Mouse (Mus musculus) hindbrain, embryonic 11.5 days (tissue): Measurements from ENCODE around the gene Sdf2. TPM values are rescaled to one million over a fixed set of nuclear protein-coding genes. Genes with fewer than 3 reads are reported as not detected.

Source experiments
- ATAC-seq: fragments of 200-750 bp; cut with Nextera tagmentation; 2 replicates; pipeline ENCODE4 v1.8.0; 2017; ENCODE audit warnings: mild to moderate bottlenecking, moderate TSS enrichment, moderate library complexity; ENCODE audit not compliant: low FRiP score
- DNase-seq: peaks from one replicate; pipeline ENCODE4 v3.0.0-alpha.2; 2015; ENCODE audit warnings: low spot score
- H3K27ac ChIP-seq: fragments of 300-500 bp; sonication (generic); 2 replicates; pipeline ENCODE4 v1.5.1; 2014; ENCODE audit warnings: mild to moderate bottlenecking, low read depth, low read length
- H3K27me3 ChIP-seq: fragments of 300-500 bp; sonication (generic); 2 replicates; pipeline ENCODE4 v1.6.1; 2014; ENCODE audit warnings: mild to moderate bottlenecking, low read length, moderate library complexity, mixed read lengths; ENCODE audit not compliant: control insufficient read depth, insufficient read depth
- H3K36me3 ChIP-seq: fragments of 300-500 bp; sonication (generic); 2 replicates; pipeline ENCODE4 v1.6.1; 2014; ENCODE audit warnings: mild to moderate bottlenecking, low read length, moderate library complexity, mixed read lengths; ENCODE audit not compliant: control insufficient read depth, insufficient read depth
- H3K4me1 ChIP-seq: fragments of 300-500 bp; sonication (generic); replicated peaks from 2 replicates; pipeline ENCODE4 v1.6.1; 2014; ENCODE audit warnings: low read length, mixed read lengths; ENCODE audit not compliant: control insufficient read depth, insufficient read depth
- H3K4me2 ChIP-seq: fragments of 300-500 bp; sonication (generic); replicated peaks from 2 replicates; pipeline ENCODE4 v1.6.1; 2014; ENCODE audit warnings: mild to moderate bottlenecking, low read depth, low read length
- H3K4me3 ChIP-seq: fragments of 300-500 bp; sonication (generic); 2 replicates; pipeline ENCODE4 v1.5.1; 2014; ENCODE audit warnings: low read depth, low read length
- H3K9ac ChIP-seq: fragments of 300-500 bp; sonication (generic); 2 replicates; pipeline ENCODE4 v1.6.1; 2014; ENCODE audit warnings: low read depth, low read length
- H3K9me3 ChIP-seq: fragments of 300-500 bp; sonication (generic); 2 replicates; pipeline ENCODE4 v1.6.1; 2016; ENCODE audit warnings: low read length; ENCODE audit not compliant: control insufficient read depth
- WGBS: fragments of 180-500 bp; shearing (Covaris S2); extraction: QIAGEN DNeasy Blood & Tissue Kit; methylation state at CpG from one replicate; pipeline ENCODE4 v1.1.7; 2014; 5-methylcytosine and 5-hydroxymethylcytosine counted together
- polyA plus RNA-seq: library from polyadenylated mRNA; unstranded; fragments of >200 nt; fragmentation: Nextera tagmentation; extraction: Ambion mirVana; gene quantifications from 2 replicates; pipeline ENCODE4 v1.2.1, GENCODE M21; 2014

Sdf2 gene
- polyA plus RNA-seq, 1 experiment from 2014 or later, result 60.6 TPM

DNA sequence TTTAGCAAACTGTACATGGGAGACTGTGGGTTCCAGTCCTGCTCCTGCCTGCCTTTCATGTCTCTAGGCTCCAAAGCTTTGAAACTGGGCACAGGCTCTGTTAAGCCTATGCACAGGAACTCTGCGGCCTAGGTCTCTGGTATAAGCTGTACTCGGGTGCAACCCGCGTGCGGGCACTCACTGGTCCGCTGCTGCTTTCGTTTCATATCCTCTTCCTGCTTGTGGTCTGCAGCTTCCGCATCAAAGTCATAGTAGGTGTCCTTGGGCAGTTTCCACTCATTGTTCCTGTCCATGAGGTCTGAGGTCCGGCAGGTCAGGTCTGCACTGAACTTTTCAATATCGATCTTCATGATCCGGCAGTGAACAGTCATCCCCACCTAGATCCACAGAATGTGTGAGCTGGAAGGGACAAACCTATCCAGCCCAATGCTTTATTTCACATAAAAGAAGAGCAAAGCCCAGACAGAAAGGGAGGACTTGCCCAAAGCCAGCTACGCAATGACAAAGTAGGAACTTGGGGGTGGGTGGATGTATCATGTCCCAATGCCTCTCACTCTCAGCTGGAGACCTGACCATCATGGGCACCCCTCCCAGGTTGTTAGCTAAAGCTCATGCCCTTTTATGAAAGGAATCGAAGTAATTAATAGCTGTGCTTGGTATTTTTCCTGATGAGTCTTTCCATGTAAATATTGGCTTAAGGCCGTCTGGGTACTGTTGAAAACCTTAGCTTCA is 32.3 kb upstream of the Sdf2 start:
- Histone ChIP-seq H3K9ac (no peak overlapping the region), H3K4me1 (no peaks in the 10 kb centered on the region), H3K9me3 (no peaks in the 10 kb centered on the region), H3K27ac (no peak overlapping the region), H3K4me3 (no peak overlapping the region), H3K36me3 (peaks cover 40% of the 10 kb centered on the region), H3K4me2 (no peak overlapping the region), H3K27me3 (no peaks in the 10 kb centered on the region)
- 97% methylated on average over 14 of the region's 14 CpGs for WGBS
- DNase-seq, result no peak
- no peak for ATAC-seq

DNA sequence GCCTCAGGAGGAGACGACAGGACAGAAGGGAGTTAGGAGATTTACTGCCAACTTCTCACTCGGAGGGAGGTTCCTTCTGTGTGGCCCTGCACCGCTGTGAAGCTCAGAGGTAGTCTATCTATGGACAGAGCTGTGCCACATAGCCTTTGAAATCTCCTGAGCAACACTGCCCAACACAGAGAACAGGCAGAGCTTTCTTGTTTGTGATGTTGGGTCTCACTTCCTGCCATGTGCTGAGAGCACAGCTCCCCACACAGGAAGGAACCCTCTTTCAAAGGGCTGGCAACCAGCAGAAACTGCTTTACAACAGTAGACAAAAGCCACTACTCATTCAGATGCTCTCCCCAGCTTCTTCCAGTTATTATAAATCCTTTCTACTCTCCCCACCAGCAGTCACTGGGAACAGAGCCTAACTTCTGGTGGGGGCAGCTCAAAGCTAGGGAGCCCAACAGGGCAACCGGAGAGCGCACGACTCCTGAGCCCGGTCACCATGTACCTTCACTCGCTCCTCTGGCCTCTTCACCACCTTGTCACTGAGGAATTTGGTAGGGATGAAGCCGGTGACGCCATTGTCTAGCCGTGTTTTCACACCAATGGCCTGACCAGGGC is 29.7 kb upstream of the Sdf2 start:
- Histone ChIP-seq H3K4me1 (no peaks in the 10 kb centered on the region), H3K4me3 (no peak overlapping the region), H3K9ac (no peak overlapping the region), H3K36me3 (peaks cover 34% of the 10 kb centered on the region), H3K4me2 (no peak overlapping the region), H3K27ac (no peak overlapping the region), H3K27me3 (no peaks in the 10 kb centered on the region), H3K9me3 (no peaks in the 10 kb centered on the region)
- no peak for ATAC-seq
- no peak for DNase-seq
- 91% methylated on average over 11 of the region's 11 CpGs for WGBS

DNA sequence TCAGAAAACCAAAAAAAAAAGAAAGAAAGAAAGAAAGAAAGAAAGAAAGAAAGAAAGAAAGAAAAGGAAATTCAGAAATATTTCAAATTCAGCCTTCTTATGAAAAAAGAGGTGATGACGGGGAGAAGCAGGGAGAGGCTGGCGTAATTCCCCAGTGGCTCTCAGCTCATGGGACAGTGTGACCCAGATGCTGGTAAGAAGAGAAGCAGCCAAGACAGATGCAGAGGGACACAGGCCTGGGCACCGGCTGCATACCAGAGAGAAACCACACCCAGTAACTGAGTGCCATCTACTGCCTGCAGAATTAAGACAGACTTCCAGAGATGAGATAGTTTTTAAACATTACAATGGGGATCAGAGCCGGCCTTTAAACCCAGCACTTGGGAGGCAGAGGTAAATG is 22.0 kb upstream of the Sdf2 start:
- H3K4me1 ChIP-seq, result no peaks in the 10 kb centered on the region
- H3K9me3 ChIP-seq, result no peaks in the 10 kb centered on the region
- no peak overlapping the region for H3K27ac ChIP-seq
- no peak overlapping the region for H3K4me3 ChIP-seq
- 91% methylated on average over 4 of the region's 4 CpGs for WGBS
- ATAC-seq (no peak), DNase-seq (no peak)
- H3K36me3 ChIP-seq, result peaks cover 36% of the 10 kb centered on the region
- H3K27me3 ChIP-seq, result no peaks in the 10 kb centered on the region
- H3K4me2 ChIP-seq, result no peak overlapping the region
- no peak overlapping the region for H3K9ac ChIP-seq

DNA sequence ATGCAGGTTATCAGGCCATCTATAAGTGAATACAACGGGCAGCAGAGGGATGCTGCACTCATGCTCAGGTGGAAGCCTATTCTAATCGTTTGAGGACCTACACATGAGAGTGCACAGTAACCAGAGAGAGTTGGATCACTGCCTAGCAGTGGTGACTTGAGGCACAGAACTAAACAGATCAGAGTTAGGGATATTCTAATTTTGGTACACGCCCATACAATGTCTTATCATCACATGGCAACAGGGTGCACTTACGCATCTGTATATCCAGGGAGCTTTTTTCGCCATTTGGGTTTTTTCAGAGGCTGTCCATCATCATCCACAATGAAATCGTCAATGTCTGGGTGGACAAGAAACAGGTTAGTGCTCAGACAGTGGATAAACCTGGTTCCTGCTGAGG is 14.0 kb upstream of the Sdf2 start:
- Histone ChIP-seq H3K4me1 (no peaks in the 10 kb centered on the region), H3K27ac (no peak overlapping the region), H3K27me3 (no peaks in the 10 kb centered on the region), H3K36me3 (peaks cover 18% of the 10 kb centered on the region), H3K9ac (no peak overlapping the region), H3K9me3 (no peaks in the 10 kb centered on the region), H3K4me2 (no peak overlapping the region), H3K4me3 (no peak overlapping the region)
- ATAC-seq, result no peak
- DNase-seq, result no peak
- 94% methylated on average over 6 of the region's 6 CpGs for WGBS

DNA sequence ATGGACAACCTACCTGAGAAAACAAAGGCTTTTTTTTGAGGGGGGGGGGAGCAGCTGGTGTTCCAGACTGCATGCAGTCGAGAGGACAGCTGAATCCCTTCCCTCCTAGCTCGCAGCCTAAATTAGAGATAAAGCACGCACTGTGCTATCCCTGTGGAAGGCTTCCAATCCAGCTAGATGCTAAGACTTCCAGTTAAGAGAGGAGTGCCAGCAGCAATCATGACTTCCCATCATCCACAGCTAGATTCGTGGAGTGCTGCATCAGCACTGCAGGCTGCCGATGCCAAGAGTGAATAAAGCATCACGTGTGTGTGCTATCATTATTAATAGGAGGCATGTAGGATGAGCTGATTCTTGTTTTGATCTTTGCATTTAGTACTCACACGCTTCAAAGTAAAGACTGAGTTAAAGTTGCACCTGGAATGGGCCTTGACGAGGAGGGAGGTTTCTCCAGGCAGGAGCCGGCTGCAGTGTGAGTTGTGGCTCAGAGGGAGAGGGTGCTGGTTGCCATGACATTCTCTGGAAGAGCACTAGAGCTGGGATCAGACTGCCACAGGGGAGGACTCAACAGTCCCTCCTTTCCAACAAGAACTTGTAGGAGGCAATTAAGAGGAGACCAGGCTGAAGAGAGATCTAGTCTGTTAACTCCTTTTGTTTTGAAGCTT is 5.2 kb upstream of the Sdf2 start:
- ATAC-seq (no peak), DNase-seq (no peak)
- H3K4me1 ChIP-seq, result no peaks in the 10 kb centered on the region; the same call in 1 of the 2 replicates
- no peak overlapping the region for H3K27ac ChIP-seq
- H3K9ac ChIP-seq, result no peak overlapping the region
- no peaks in the 10 kb centered on the region for H3K9me3 ChIP-seq
- H3K4me3 ChIP-seq, result no peak overlapping the region
- H3K27me3 ChIP-seq, result no peaks in the 10 kb centered on the region
- no peaks in the 10 kb centered on the region for H3K36me3 ChIP-seq
- H3K4me2 ChIP-seq, result no peak overlapping the region
- WGBS, result 89% methylated on average over 9 of the region's 9 CpGs

DNA sequence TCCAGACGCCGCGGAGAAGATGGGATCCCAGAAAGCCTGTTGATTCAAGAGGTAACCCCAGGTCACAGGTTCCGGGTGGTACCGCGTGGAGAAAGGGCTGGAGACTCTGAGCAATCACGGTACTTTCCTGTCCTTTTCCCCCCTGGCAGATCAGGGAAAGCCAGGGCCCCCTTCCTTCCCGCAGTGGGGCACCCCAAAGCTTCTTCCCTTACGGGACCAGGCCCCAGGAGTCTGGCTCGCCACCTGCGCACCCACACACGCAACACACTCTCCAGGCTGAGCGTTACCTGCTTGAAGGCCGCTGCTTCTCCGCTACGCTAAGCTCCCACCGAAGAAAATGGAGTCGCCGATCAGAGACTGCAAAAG is 302 bp upstream of the Sdf2 start:
- no peaks in the 10 kb centered on the region for H3K36me3 ChIP-seq
- H3K4me2 ChIP-seq, result peak overlapping the region; percentile 42
- ATAC-seq (no peak), DNase-seq (no peak)
- H3K27ac ChIP-seq, result peak overlapping the region; percentile 86; the same call in 1 of the 2 replicates
- H3K4me3 ChIP-seq, result peak overlapping the region; percentile 99
- no peaks in the 10 kb centered on the region for H3K9me3 ChIP-seq
- WGBS, result 2% methylated on average over 19 of the region's 19 CpGs
- no peaks in the 10 kb centered on the region for H3K27me3 ChIP-seq
- H3K4me1 ChIP-seq, result peaks cover 3% of the 10 kb centered on the region; the same call in 1 of the 2 replicates
- peak overlapping the region; percentile 96 for H3K9ac ChIP-seq

DNA sequence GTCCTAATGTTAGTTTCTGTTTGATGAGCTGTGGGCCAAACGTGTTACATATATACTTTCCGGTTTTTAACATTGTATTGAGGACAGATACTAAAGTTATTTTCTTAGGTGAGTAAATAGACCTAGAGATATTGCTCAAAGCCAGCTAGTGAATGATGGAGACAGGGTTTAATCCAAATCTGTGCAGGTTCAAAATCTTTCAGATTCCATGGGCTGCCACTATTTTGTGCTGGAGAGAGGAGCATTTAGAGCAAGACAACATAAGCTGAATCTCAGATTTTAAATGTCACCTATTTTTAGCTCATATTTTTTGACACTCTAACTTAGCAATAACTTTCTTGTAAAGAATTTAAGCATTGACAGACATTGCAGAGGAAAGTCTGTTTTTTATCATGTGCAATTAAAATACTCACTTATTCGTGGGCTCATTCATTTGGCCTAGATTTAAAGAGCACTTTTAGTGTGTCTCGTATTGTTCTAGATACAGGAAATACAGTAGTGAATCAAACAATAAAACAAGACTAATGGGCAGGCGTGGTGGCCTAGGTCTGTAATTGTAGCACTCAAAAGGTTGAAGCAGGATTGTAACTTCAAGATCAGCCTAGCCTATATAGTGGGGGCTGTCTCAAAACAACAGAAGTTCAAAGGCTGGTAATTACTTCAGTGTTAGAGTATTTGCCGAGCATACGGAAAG is 919 bp downstream of the Sdf2 start:
- Histone ChIP-seq H3K4me1 (peaks cover 3% of the 10 kb centered on the region; the same call in 1 of the 2 replicates), H3K27ac (peak overlapping the region; percentile 86; the same call in 1 of the 2 replicates), H3K27me3 (no peaks in the 10 kb centered on the region), H3K4me2 (peak overlapping the region; percentile 42), H3K9ac (no peak overlapping the region; the same call in 1 of the 2 replicates), H3K9me3 (no peaks in the 10 kb centered on the region), H3K4me3 (peak overlapping the region; percentile 99), H3K36me3 (no peaks in the 10 kb centered on the region)
- DNase-seq (no peak), ATAC-seq (no peak)
- WGBS, result 54% methylated on average over 7 of the region's 7 CpGs

DNA sequence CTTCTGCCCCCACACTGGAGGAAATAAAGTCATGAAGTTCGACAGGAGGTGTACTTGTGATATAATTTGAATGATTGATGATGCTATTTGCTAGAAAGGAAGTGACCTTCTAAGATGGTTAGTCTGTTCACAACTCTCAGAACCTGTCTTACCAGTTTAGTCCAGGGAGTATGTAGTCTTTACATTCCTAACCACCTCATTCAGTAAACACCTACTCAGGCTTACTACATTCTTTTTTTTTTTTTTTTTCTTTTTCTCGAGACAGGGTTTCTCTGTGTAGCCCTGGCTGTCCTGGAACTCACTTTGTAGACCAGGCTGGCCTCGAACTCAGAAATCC is 1.4 kb downstream of the Sdf2 start:
- Histone ChIP-seq H3K4me3 (peak overlapping the region; percentile 99; the same call in 1 of the 2 replicates), H3K4me2 (peak overlapping the region; percentile 42; the same call in 1 of the 2 replicates)
- no peak for ATAC-seq

More for the DNA sequence above, 1.4 kb downstream of the Sdf2 start:
- H3K27ac ChIP-seq, result no peak overlapping the region
- no peak overlapping the region for H3K9ac ChIP-seq
- H3K36me3 ChIP-seq, result no peaks in the 10 kb centered on the region
- peaks cover 3% of the 10 kb centered on the region; the same call in 1 of the 2 replicates for H3K4me1 ChIP-seq
- H3K27me3 ChIP-seq, result no peaks in the 10 kb centered on the region
- no peaks in the 10 kb centered on the region for H3K9me3 ChIP-seq
- 70% methylated on average over 3 of the region's 3 CpGs for WGBS
- DNase-seq, result no peak
